Mouse (Mus musculus) lung, embryonic 14.5 days (tissue): ENCODE results near the gene Cmtm6. TPM values are rescaled to one million over a fixed set of nuclear protein-coding genes. Genes with fewer than 3 reads are reported as not detected.

Experiments
- ATAC-seq: fragments of 200-750 bp; cut with Nextera tagmentation; 2 replicates; pipeline ENCODE4 v1.8.0; 2017; ENCODE audit warnings: mild to moderate bottlenecking, moderate TSS enrichment, moderate library complexity; ENCODE audit not compliant: insufficient read depth
- DNase-seq: peaks from one replicate; pipeline ENCODE4 v3.0.0-alpha.2; 2015
- H3K27ac ChIP-seq: fragments of 300-500 bp; sonication (generic); 2 replicates; pipeline ENCODE4 v1.5.1; 2014; ENCODE audit warnings: low read depth, mild to moderate bottlenecking, moderate library complexity
- H3K27me3 ChIP-seq: fragments of 300-500 bp; sonication (generic); 2 replicates; pipeline ENCODE4 v1.6.1; 2014; ENCODE audit warnings: low read length, control low read depth; ENCODE audit not compliant: insufficient read depth
- H3K36me3 ChIP-seq: fragments of 300-500 bp; sonication (generic); 2 replicates; pipeline ENCODE4 v1.6.1; 2014; ENCODE audit warnings: control low read depth; ENCODE audit not compliant: insufficient read depth
- H3K4me1 ChIP-seq: fragments of 300-500 bp; sonication (generic); 2 replicates; pipeline ENCODE4 v1.6.1; 2014; ENCODE audit warnings: antibody characterized with exemption, control low read depth; ENCODE audit not compliant: insufficient read depth
- H3K4me2 ChIP-seq: fragments of 300-500 bp; sonication (generic); 2 replicates; pipeline ENCODE4 v1.6.1; 2014; ENCODE audit warnings: mild to moderate bottlenecking
- H3K4me3 ChIP-seq: fragments of 300-500 bp; sonication (generic); 2 replicates; pipeline ENCODE4 v1.5.1; 2014; ENCODE audit warnings: low read depth, low read length
- H3K9ac ChIP-seq: fragments of 300-500 bp; sonication (generic); 2 replicates; pipeline ENCODE4 v1.6.1; 2014
- H3K9me3 ChIP-seq: fragments of 300-500 bp; sonication (generic); 2 replicates; pipeline ENCODE4 v1.6.1; 2016; ENCODE audit warnings: low read depth, low read length, control low read depth
- CTCF ChIP-seq: IDR thresholded peaks from 2 replicates; pipeline ENCODE4 v1.5.1; 2016; ENCODE audit warnings: antibody characterized with exemption, low read depth
- WGBS: fragments of 180-500 bp; shearing (Covaris S2); extraction: QIAGEN DNeasy Blood & Tissue Kit; methylation state at CpG from one replicate; pipeline ENCODE4 v1.1.7; 2014; 5-methylcytosine and 5-hydroxymethylcytosine counted together
- polyA plus RNA-seq: library from polyadenylated mRNA; unstranded; fragments of >200 nt; fragmentation: Nextera tagmentation; extraction: Ambion mirVana; gene quantifications from 2 replicates; pipeline ENCODE4 v1.2.1, GENCODE M21; 2014

Cmtm6 gene
- polyA plus RNA-seq, 1 experiment from 2014 or later: 57.7 TPM

GRCm38 (mm10) chr9:114787134-114787533, 56.2 kb downstream of the Cmtm6 start:
- no peaks in the 10 kb centered on the region for H3K4me1 ChIP-seq
- WGBS: 93% methylated on average over 5 of the region's 5 CpGs
- no peaks in the 10 kb centered on the region for H3K36me3 ChIP-seq
- H3K9me3 ChIP-seq: no peaks in the 10 kb centered on the region
- no peak for DNase-seq
- no peak for ATAC-seq
- no peak overlapping the region for H3K4me2 ChIP-seq
- no peak for TF ChIP-seq CTCF
- H3K4me3 ChIP-seq: no peak overlapping the region
- no peak overlapping the region for H3K9ac ChIP-seq
- H3K27ac ChIP-seq: no peak overlapping the region
- no peaks in the 10 kb centered on the region for H3K27me3 ChIP-seq

- Histone ChIP-seq H3K27me3 (no peaks in the 10 kb centered on the region), H3K4me1 (no peaks in the 10 kb centered on the region), H3K4me2 (no peak overlapping the region), H3K4me3 (no peak overlapping the region), H3K9me3 (no peaks in the 10 kb centered on the region), H3K9ac (no peak overlapping the region), H3K36me3 (no peaks in the 10 kb centered on the region), H3K27ac (no peak overlapping the region)
- no peak for DNase-seq
- 84% methylated on average over 7 of the region's 7 CpGs for WGBS
- no peak for ATAC-seq
- TF ChIP-seq CTCF: no peak
These were observed 56.8 kb downstream of the Cmtm6 start for GRCm38 (mm10) chr9:114787716-114788115.

DNA sequence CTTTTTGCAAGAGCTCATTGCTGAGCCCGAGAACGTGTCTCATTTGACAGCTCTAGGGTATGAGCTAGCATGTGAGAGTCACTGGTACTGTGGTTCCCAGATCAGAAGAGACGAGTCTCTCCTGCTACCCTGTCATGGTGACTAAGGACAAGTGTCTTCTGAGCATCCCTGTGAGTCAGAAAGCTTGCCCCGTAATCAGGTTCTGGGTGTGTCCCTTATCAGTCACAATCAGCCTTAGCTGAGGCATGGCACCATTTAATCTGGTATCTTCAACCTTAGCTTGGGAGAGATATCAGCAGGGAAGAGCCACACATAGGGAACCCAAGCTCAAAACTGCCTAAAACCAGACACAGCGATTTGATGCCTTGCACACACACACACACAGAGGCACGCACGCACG, 57.8 kb downstream of the Cmtm6 start:
- no peak for TF ChIP-seq CTCF
- Histone ChIP-seq H3K9ac (no peak overlapping the region), H3K9me3 (no peaks in the 10 kb centered on the region), H3K27ac (no peak overlapping the region), H3K4me3 (no peak overlapping the region), H3K4me2 (no peak overlapping the region), H3K36me3 (no peaks in the 10 kb centered on the region), H3K4me1 (no peaks in the 10 kb centered on the region), H3K27me3 (no peaks in the 10 kb centered on the region)
- ATAC-seq (no peak), DNase-seq (no peak)
- WGBS: 86% methylated on average over 8 of the region's 8 CpGs

GRCm38 (mm10) chr9:114789557-114789956, 58.6 kb downstream of the Cmtm6 start:
- Histone ChIP-seq H3K9me3 (no peaks in the 10 kb centered on the region), H3K36me3 (no peaks in the 10 kb centered on the region), H3K4me2 (no peak overlapping the region), H3K27ac (no peak overlapping the region), H3K4me1 (no peaks in the 10 kb centered on the region), H3K4me3 (no peak overlapping the region), H3K9ac (no peak overlapping the region), H3K27me3 (no peaks in the 10 kb centered on the region)
- DNase-seq (no peak), ATAC-seq (no peak)
- WGBS: 56% methylated on average over 7 of the region's 7 CpGs
- TF ChIP-seq CTCF: no peak

- no peak overlapping the region for H3K4me3 ChIP-seq
- WGBS: 72% methylated on average over 8 of the region's 8 CpGs
- no peak overlapping the region for H3K9ac ChIP-seq
- no peaks in the 10 kb centered on the region for H3K9me3 ChIP-seq
- TF ChIP-seq CTCF: no peak
- H3K4me1 ChIP-seq: no peaks in the 10 kb centered on the region
- no peaks in the 10 kb centered on the region for H3K27me3 ChIP-seq
- H3K36me3 ChIP-seq: no peaks in the 10 kb centered on the region
- no peak for DNase-seq
- no peak overlapping the region for H3K27ac ChIP-seq
- no peak for ATAC-seq
- H3K4me2 ChIP-seq: no peak overlapping the region
These were observed 59.1 kb downstream of the Cmtm6 start for GRCm38 (mm10) chr9:114789989-114790388.

DNA sequence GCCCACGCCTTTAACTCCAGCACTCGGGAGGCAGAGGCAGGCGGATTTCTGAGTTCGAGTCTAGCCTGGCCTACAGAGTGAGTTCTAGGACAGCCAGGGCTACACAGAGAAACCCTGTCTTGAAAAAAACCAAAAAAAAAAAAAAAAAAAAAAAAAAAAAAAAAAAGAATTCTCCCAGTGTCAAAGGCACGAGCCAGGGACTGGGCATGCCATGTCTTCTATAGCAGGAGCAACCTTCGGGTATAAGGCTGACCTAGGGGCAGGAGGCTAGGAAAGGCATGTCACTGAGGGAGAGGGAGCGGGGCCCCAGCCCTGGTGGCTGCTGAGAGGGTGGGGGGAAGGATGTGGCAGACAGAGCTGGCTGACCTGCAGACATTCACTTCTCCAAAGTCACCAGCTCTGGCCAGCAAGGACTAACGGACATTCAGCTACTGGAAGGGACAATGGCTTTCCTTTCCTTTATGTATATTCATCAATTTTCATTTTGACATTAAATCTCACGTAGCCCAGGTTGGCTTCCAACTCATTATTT, 62.9 kb downstream of the Cmtm6 start:
- H3K4me3 ChIP-seq: no peak overlapping the region
- H3K27ac ChIP-seq: no peak overlapping the region
- 80% methylated on average over 9 of the region's 9 CpGs for WGBS
- DNase-seq: no peak
- TF ChIP-seq CTCF: no peak
- H3K4me2 ChIP-seq: no peak overlapping the region
- H3K9me3 ChIP-seq: no peaks in the 10 kb centered on the region
- H3K9ac ChIP-seq: no peak overlapping the region
- no peaks in the 10 kb centered on the region for H3K27me3 ChIP-seq
- no peaks in the 10 kb centered on the region; the same call in 1 of the 2 replicates for H3K4me1 ChIP-seq
- ATAC-seq: no peak
- no peaks in the 10 kb centered on the region for H3K36me3 ChIP-seq

DNA sequence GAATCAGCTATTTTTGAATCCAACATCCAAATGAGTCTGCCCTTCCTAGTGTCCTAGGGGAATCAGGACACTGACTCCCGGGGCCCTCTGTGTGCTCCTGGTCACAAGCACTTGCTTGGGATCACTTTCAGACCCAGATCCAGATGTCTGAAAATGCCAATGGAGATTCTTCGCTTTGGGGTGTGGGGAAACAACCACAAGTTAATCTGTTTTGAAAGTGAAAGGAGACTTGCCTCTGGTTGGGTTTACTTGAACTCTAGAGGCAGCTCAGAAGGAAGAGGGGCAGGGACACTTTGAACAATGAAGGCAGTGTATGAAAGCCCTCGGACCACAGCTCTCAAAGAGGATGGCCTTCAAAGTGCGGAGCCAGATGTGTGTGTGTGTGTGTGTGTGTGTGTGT, 63.6 kb downstream of the Cmtm6 start:
- ATAC-seq: no peak
- Histone ChIP-seq H3K27ac (no peak overlapping the region), H3K36me3 (no peaks in the 10 kb centered on the region), H3K4me3 (no peak overlapping the region), H3K9ac (no peak overlapping the region), H3K4me1 (no peaks in the 10 kb centered on the region; the same call in 1 of the 2 replicates), H3K4me2 (no peak overlapping the region), H3K9me3 (no peaks in the 10 kb centered on the region), H3K27me3 (no peaks in the 10 kb centered on the region)
- no peak for TF ChIP-seq CTCF
- 78% methylated on average over 4 of the region's 4 CpGs for WGBS
- no peak for DNase-seq

DNA sequence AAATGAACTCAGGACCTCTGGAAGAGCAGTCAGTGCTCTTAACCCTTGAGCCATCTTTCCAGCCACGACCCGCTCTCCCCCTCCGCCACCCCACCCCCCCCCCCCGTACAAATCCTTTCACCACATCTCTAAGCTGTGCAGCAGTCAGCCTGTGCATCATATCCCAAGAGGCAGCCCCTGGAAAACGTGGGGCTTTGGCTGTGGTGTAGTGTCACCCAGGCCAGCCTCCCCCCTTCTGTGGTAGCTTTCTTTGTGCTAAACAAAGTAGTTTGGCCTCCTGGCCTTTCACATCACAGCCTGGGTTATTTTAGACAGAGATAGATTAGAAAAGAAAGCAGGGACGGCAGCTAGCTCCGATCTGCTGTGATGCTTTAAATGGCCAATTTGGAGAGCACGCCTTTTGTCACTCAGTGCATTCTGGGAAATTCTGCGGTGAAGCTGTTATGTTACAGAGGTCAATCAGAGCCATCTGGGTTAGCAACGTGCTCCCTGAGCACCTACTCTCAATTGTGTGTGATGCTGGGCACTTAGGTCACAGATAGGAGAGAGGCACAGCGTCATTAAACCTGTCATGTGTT, 65.6 kb downstream of the Cmtm6 start:
- 29% methylated on average over 11 of the region's 11 CpGs for WGBS
- TF ChIP-seq CTCF: no peak
- DNase-seq (no peak), ATAC-seq (no peak; the same call in 1 of the 2 replicates)
- no peaks in the 10 kb centered on the region for H3K9me3 ChIP-seq
- no peaks in the 10 kb centered on the region; the same call in 1 of the 2 replicates for H3K4me1 ChIP-seq
- no peak overlapping the region for H3K4me2 ChIP-seq
- H3K4me3 ChIP-seq: no peak overlapping the region
- no peaks in the 10 kb centered on the region for H3K36me3 ChIP-seq
- no peaks in the 10 kb centered on the region for H3K27me3 ChIP-seq
- no peak overlapping the region for H3K27ac ChIP-seq
- H3K9ac ChIP-seq: no peak overlapping the region; the same call in 1 of the 2 replicates
